ENCODE assay signal across 22 mouse cellular contexts in genomic region chr13:109918631-109919030, GRCm38 (mm10).
"Had no signal": no experiment of that assay in that cellular context is flagged by ENCODE, and none has a peak within 500 bp of the region (broad histone marks: within the 10 kb centered on the region; RNA-seq: fewer than 3 reads in every experiment).

No protein-coding gene starts in this region.

- H3K9me3 ChIP-seq: limb, embryonic 12.5 days; limb, embryonic 15.5 days; midbrain, embryonic 12.5 days; midbrain, embryonic 15.5 days; neural tube, embryonic 12.5 days; neural tube, embryonic 15.5 days had no signal

- H3K27me3 ChIP-seq: limb, embryonic 12.5 days; limb, embryonic 15.5 days; midbrain, embryonic 12.5 days; midbrain, embryonic 15.5 days; neural tube, embryonic 12.5 days; neural tube, embryonic 15.5 days had no signal

- H3K4me3 ChIP-seq: left cerebral cortex, adult 2 months; limb, embryonic 12.5 days; limb, embryonic 15.5 days; midbrain, embryonic 12.5 days; midbrain, embryonic 15.5 days; neural tube, embryonic 12.5 days; neural tube, embryonic 15.5 days had no signal

- H3K36me3 ChIP-seq: limb, embryonic 12.5 days; limb, embryonic 15.5 days; midbrain, embryonic 12.5 days; midbrain, embryonic 15.5 days; neural tube, embryonic 12.5 days; neural tube, embryonic 15.5 days had no signal

- H3K27ac ChIP-seq: left cerebral cortex, adult 2 months; limb, embryonic 12.5 days; limb, embryonic 15.5 days; liver, embryonic 14.5 days; macrophage; midbrain, embryonic 12.5 days; midbrain, embryonic 15.5 days; neural tube, embryonic 12.5 days; neural tube, embryonic 15.5 days; stomach, postnatal 0 days had no signal

- ATAC-seq: liver, postnatal 0 days; lung, postnatal 0 days; midbrain, embryonic 15.5 days had no signal

- H3K4me2 ChIP-seq: limb, embryonic 12.5 days; limb, embryonic 15.5 days; liver, embryonic 11.5 days; lung, embryonic 14.5 days; midbrain, embryonic 12.5 days; midbrain, embryonic 15.5 days; neural tube, embryonic 12.5 days; neural tube, embryonic 15.5 days had no signal

- H3K9ac ChIP-seq: limb, embryonic 12.5 days; limb, embryonic 15.5 days; liver, embryonic 14.5 days; liver, postnatal 0 days; lung, embryonic 14.5 days; midbrain, embryonic 12.5 days; midbrain, embryonic 15.5 days; neural tube, embryonic 12.5 days; neural tube, embryonic 15.5 days had no signal

- DNase-seq: kidney, postnatal 14 days; layer of hippocampus, postnatal 36 days; left cerebral cortex, postnatal 4 days; liver, postnatal 0 days; lung, embryonic 14.5 days; right cerebral cortex, adult 18-20 months; right cerebral cortex, postnatal 14 days; right cerebral cortex, postnatal 4 days; thymus, adult 18-20 months; thymus, postnatal 36 days had no signal

- H3K4me1 ChIP-seq: midbrain, embryonic 12.5 days; midbrain, embryonic 15.5 days had no signal
